Mouse (Mus musculus): ENCODE measurements around the gene Slc27a2. TPM values are rescaled to one million over a fixed set of nuclear protein-coding genes. Genes with fewer than 3 reads are reported as not detected.

Slc27a2 gene
- total RNA-seq, 4 experiments from 2014 or later: 13.1 to 14.7 (median 13.3) TPM

- no peak for DNase-seq (ENCODE audit: low spot score in 2 of 2)
Observed at GRCm38 (mm10) chr2:126553291-126553639, 1.1 kb downstream of the Slc27a2 start.

DNA sequence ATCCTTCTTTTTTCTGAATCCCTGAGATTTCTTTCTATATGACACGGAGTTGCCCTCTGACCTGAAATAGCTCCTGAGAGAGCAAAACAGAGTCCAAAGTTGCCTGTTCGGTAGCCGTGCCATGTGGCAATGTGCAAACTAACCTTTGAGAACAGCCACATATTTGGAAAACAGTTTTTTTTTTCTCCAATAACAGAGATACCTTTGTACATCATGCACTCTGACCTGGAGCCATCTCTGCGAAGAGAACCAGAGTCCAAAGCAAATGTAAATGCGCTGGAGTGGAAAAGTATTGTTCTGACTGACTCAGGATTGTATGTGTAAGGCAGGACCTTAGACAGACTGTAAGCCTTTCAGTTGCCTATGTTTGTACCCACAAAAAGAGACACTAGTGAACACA is 3.3 kb downstream of the Slc27a2 start:
- DNase-seq (ENCODE audit: low spot score in 2 of 2): no peak

- DNase-seq (ENCODE audit: low spot score in 2 of 2): no peak
Observed at GRCm38 (mm10) chr2:126560094-126560493, 7.9 kb downstream of the Slc27a2 start.

- no peak for DNase-seq (ENCODE audit: low spot score in 2 of 2)
Observed at GRCm38 (mm10) chr2:126563411-126564105, 11.4 kb downstream of the Slc27a2 start.

DNA sequence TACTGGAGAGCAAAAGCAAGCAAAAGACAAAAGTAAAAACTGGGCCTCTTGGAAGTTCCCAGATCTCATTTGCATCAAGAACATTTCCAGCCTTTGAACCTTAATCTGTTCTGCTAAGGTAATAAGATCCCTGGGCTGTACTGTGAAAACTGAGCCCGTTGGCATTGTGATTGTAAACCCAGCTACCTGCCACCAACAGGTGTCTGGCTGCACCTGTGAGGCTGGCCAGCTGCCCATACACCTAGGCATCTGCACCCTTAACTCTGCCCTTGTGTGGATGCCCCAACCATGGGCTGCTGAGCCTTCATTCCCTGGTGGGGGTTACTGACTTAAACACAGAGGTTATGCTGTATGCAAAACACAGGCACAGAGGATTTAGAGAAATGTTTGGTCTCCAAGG is 20.0 kb downstream of the Slc27a2 start:
- DNase-seq (ENCODE audit: low spot score in 2 of 2): no peak

DNA sequence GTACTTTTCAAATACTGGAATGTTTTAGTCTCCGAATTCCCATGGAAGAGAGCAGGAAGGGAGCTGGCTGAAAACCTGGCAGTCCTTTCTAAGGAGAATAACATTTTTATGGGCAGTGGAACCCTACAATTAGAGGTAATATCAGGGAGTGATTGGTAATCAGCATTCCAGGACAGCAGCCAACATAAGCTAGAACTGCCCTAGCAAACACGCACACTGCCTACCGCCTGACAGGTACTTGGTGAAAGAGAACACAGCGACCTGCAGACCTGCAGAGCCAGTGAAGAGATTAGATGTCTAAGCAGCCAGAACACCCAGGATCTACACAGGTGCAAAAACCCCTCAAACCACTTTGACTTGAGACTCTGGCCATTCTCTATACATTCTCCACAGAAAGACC is 20.5 kb downstream of the Slc27a2 start:
- DNase-seq (ENCODE audit: low spot score in 2 of 2): no peak

GRCm38 (mm10) chr2:126575391-126576176 is 23.4 kb downstream of the Slc27a2 start:
- DNase-seq (ENCODE audit: low spot score in 2 of 2): no peak

- no peak for DNase-seq (ENCODE audit: low spot score in 2 of 2)
Observed at GRCm38 (mm10) chr2:126577362-126577761, 25.2 kb downstream of the Slc27a2 start.

GRCm38 (mm10) chr2:126579282-126579681 is 27.1 kb downstream of the Slc27a2 start:
- no peak for DNase-seq (ENCODE audit: low spot score in 2 of 2)

DNA sequence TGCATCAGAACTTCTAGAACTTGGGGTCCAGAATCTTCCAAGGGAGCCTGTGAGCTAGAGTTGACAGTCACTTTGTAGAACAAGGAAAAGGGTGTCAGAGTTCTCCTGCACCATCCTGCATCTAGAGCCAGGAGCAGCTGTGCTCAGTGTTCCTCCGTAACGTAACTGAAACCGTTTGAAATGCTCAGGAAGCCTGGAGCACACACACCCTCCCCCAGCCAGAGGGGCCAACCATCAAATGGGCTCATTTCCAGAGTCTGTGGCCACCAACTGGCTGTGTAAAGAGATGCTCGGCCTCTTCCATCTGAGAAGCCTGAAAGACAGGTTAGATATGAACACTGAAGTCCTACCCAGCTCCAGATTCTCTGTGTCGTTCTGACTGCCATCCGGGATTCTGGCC is 31.8 kb downstream of the Slc27a2 start:
- no peak for DNase-seq (ENCODE audit: low spot score in 2 of 2)

- DNase-seq (ENCODE audit: low spot score in 2 of 2): no peak
Observed at GRCm38 (mm10) chr2:126584621-126585369, 32.6 kb downstream of the Slc27a2 start.

GRCm38 (mm10) chr2:126587468-126587867 is 35.3 kb downstream of the Slc27a2 start:
- DNase-seq (ENCODE audit: low spot score in 2 of 2): no peak

GRCm38 (mm10) chr2:126591304-126591703 is 39.1 kb downstream of the Slc27a2 start:
- no peak for DNase-seq (ENCODE audit: low spot score in 2 of 2)

- DNase-seq (ENCODE audit: low spot score in 2 of 2): peak in 1 of 2 experiments; percentile 59
Observed at GRCm38 (mm10) chr2:126593831-126594610, 41.8 kb downstream of the Slc27a2 start.

GRCm38 (mm10) chr2:126596347-126597072 is 44.3 kb downstream of the Slc27a2 start:
- no peak for DNase-seq (ENCODE audit: low spot score in 2 of 2)

GRCm38 (mm10) chr2:126597279-126598241 is 45.4 kb downstream of the Slc27a2 start:
- DNase-seq (ENCODE audit: low spot score in 2 of 2): peak in 1 of 2 experiments; percentile 16

- no peak for DNase-seq (ENCODE audit: low spot score in 2 of 2)
Observed at GRCm38 (mm10) chr2:126598359-126598758, 46.2 kb downstream of the Slc27a2 start.

DNA sequence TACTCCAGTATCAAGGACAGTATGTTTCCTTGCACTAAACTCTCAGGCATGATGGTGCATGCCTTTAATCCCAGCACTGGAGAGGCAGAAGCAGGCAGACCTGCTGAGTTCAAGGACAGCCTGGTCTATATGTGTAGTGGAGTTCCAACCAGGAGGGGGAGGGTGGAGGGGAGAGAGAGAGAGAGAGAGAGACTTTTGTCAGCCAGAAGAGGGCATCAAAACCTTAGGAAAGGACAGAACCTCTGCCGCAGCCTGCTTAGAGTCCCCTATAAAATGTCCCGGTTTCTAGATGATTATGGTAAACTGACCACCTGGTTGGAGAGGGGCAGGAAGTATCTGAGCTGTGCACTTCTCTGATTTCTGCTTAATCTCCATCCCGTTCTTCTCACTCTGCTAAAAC is 46.8 kb downstream of the Slc27a2 start:
- no peak for DNase-seq (ENCODE audit: low spot score in 2 of 2)

- no peak for DNase-seq (ENCODE audit: low spot score in 2 of 2)
Observed at GRCm38 (mm10) chr2:126600533-126600932, 48.3 kb downstream of the Slc27a2 start.
